Mouse (Mus musculus) myocyte (in vitro differentiated cells): Measurements from ENCODE around the gene Ubxn6.

ENCODE experiments used
- POLR2A ChIP-seq: IDR thresholded peaks from one replicate; pipeline ENCODE4 v1.6.1; 2011; ENCODE audit warnings: low read depth, mild to moderate bottlenecking, control low read depth, moderate library complexity; ENCODE audit not compliant: insufficient read length
- POLR2AphosphoS2 ChIP-seq: IDR thresholded peaks from one replicate; pipeline ENCODE4 v1.6.1; 2011; ENCODE audit warnings: low read depth, control low read depth; ENCODE audit not compliant: insufficient read length
- TCF12 ChIP-seq: IDR thresholded peaks from one replicate; pipeline ENCODE4 v1.6.1; 2011; ENCODE audit warnings: mild to moderate bottlenecking, control low read depth; ENCODE audit not compliant: poor library complexity, insufficient read depth, severe bottlenecking

GRCm38 (mm10) chr17:56021161-56021910, 53.5 kb downstream of the Ubxn6 start:
- peak; percentile 5 for TF ChIP-seq POLR2A
- TF ChIP-seq TCF12 = no peak
- TF ChIP-seq POLR2AphosphoS2 = no peak
